Mouse (Mus musculus) hindbrain, embryonic 13.5 days (tissue): ENCODE measurements around the gene Nr0b2. TPM values are rescaled to one million over a fixed set of nuclear protein-coding genes. Genes with fewer than 3 reads are reported as not detected.
"Not testable (repeated sequence)": the region's sequence is repeated elsewhere in the genome, so short reads cannot be mapped to it uniquely, and the experiment has no call there.

Source experiments
- ATAC-seq: fragments of 200-750 bp; cut with Nextera tagmentation; 2 replicates; pipeline ENCODE4 v1.8.0; 2017; ENCODE audit warnings: moderate TSS enrichment; ENCODE audit not compliant: low FRiP score
- H3K27ac ChIP-seq: fragments of 300-500 bp; sonication (generic); 2 replicates; pipeline ENCODE4 v1.5.1; 2015; ENCODE audit warnings: inconsistent platforms, mild to moderate bottlenecking, moderate library complexity
- H3K27me3 ChIP-seq: fragments of 300-500 bp; sonication (generic); 2 replicates; pipeline ENCODE4 v1.6.1; 2015; ENCODE audit warnings: mild to moderate bottlenecking, inconsistent platforms
- H3K36me3 ChIP-seq: fragments of 300-500 bp; sonication (generic); 2 replicates; pipeline ENCODE4 v1.6.1; 2015; ENCODE audit warnings: mild to moderate bottlenecking, inconsistent platforms
- H3K4me1 ChIP-seq: fragments of 300-500 bp; sonication (generic); replicated peaks from 2 replicates; pipeline ENCODE4 v1.6.1; 2015; ENCODE audit warnings: inconsistent platforms
- H3K4me2 ChIP-seq: fragments of 300-500 bp; sonication (generic); 2 replicates; pipeline ENCODE4 v1.6.1; 2015; ENCODE audit warnings: inconsistent platforms, mild to moderate bottlenecking, moderate library complexity
- H3K4me3 ChIP-seq: fragments of 300-500 bp; sonication (generic); 2 replicates; pipeline ENCODE4 v1.5.1; 2015; ENCODE audit warnings: mild to moderate bottlenecking, inconsistent platforms
- H3K9ac ChIP-seq: fragments of 300-500 bp; sonication (generic); 2 replicates; pipeline ENCODE4 v1.6.1; 2015; ENCODE audit warnings: mild to moderate bottlenecking, inconsistent platforms
- H3K9me3 ChIP-seq: fragments of 300-500 bp; sonication (generic); 2 replicates; pipeline ENCODE4 v1.6.1; 2016; ENCODE audit warnings: inconsistent platforms
- WGBS: fragments of 180-500 bp; shearing (Covaris S2); methylation state at CpG from one replicate; pipeline ENCODE4 v1.1.7; 2015; 5-methylcytosine and 5-hydroxymethylcytosine counted together
- polyA plus RNA-seq: library from polyadenylated mRNA; unstranded; fragments of >200 nt; fragmentation: Nextera tagmentation; extraction: Ambion mirVana; gene quantifications from 2 replicates; pipeline ENCODE4 v1.2.1, GENCODE M21; 2015

Gene Nr0b2
- polyA plus RNA-seq: not detected in 2 replicates

DNA sequence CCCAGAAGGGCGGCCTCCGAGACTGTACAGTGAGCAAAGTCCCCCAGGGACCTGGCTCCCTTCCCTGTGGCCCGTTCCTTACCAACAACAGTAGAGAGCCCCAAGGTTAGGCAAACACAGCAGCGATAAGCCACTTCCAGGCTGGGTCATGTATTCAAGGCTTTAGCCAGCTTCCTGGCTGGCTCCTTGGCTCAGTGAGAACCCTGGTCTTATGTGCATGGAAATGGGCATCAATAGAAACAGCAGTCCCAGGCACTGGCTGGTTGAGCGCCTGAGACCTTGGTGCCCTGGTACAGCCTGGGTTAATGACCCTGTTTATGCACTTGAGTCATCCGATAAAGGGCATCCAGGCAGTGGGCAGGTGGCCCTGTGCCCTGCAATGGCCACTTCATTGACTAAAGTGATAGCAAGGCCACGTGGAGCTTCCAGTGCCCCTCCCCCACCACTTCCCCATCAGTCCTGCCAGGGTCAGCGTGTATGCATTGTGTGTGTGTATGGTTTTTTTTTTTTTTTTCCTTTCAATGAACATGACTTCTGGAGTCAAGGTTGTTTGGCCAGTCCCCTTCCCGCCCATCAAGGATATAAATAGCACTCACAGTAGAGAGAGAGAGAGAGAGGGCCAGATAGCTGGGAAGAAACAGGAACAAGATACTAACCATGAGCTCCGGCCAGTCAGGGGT is at the start of gene Nr0b2:
Gene Nr0b2 (plus strand): TSS at position 609 of the 680 bp plus-strand sequence.
- H3K27ac ChIP-seq: no peak within 1 kb of the TSS
- 73% methylated on average over 10 of the region's 10 CpGs for WGBS
- H3K9me3 ChIP-seq: no peaks in the 10 kb centered on the region
- no peaks in the 10 kb centered on the region for H3K4me1 ChIP-seq
- H3K9ac ChIP-seq: no peak within 1 kb of the TSS
- H3K4me3 ChIP-seq: no peak within 1 kb of the TSS
- no peak for ATAC-seq
- H3K27me3 ChIP-seq: peaks cover 20% of the 10 kb centered on the region; the same call in 1 of the 2 replicates
- no peaks in the 10 kb centered on the region for H3K36me3 ChIP-seq
- no peak within 1 kb of the TSS for H3K4me2 ChIP-seq

DNA sequence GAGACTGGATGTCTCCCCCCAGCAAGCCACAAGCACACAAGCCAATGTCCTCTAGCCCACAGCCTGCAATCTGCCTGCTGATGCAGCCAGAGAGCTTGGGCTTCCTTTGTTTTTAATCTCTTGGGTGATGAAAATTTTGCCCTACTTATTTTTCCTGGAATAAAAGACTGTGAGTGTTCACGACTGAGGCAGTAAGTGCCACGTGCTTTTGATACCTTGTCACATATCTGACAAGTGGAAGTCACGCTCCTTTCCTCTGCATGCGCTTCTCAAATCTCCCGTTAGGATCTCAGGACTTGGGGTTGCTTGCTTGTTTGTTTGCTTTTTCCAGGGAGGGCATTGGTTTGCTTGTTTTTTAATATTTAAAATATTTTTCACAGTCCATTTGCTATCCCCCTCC is 48.9 kb upstream of the Nr0b2 start:
- 61% methylated on average over 5 of the region's 5 CpGs for WGBS
- no peaks in the 10 kb centered on the region for H3K9me3 ChIP-seq
- H3K4me1 ChIP-seq: peaks cover under 1% of the 10 kb centered on the region; the same call in 1 of the 2 replicates
- H3K4me2 ChIP-seq: no peak overlapping the region
- no peak overlapping the region for H3K4me3 ChIP-seq
- ATAC-seq: no peak
- H3K27ac ChIP-seq: no peak overlapping the region
- no peaks in the 10 kb centered on the region for H3K36me3 ChIP-seq
- H3K9ac ChIP-seq: no peak overlapping the region
- H3K27me3 ChIP-seq: peaks cover 78% of the 10 kb centered on the region

DNA sequence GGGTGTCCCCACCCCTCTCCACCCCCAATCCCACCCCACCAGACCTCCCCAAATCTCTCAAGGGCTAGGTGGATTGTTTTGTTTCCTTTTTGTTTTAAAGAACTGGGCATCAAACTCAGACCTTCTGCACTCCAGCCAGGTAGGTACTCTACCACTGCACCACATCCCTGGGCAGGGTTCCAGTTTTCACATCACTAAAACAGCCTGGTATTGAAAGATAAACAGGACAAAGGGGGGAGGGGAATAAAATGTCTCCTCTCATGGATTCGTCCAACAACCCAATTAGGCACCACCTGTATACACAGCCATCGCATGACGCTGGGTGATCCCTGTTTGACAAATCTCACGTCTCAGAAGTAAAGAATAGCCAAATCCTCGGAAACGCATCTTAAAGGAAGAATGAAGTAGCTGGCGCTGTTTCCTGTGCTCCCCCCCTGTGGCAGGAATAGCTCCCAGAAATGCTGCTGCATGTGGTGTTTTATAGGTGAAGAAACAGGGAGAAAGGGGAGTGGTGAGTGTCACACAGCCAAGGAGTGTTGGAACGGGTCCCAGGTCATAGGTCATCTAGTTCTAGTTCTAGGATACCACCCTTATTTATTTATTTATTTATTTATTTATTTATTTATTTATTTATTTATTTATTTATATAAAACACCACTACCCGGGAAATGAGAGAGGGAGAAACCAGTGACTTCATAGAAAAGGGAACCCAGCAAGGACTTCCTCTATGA is 48.3 kb upstream of the Nr0b2 start:
- no peak overlapping the region for H3K4me2 ChIP-seq
- H3K4me3 ChIP-seq: no peak overlapping the region
- no peaks in the 10 kb centered on the region for H3K4me1 ChIP-seq
- H3K9me3 ChIP-seq: no peaks in the 10 kb centered on the region
- H3K27ac ChIP-seq: no peak overlapping the region
- no peaks in the 10 kb centered on the region for H3K36me3 ChIP-seq
- H3K9ac ChIP-seq: no peak overlapping the region
- 74% methylated on average over 9 of the region's 9 CpGs for WGBS
- H3K27me3 ChIP-seq: peaks cover 72% of the 10 kb centered on the region
- ATAC-seq: no peak

DNA sequence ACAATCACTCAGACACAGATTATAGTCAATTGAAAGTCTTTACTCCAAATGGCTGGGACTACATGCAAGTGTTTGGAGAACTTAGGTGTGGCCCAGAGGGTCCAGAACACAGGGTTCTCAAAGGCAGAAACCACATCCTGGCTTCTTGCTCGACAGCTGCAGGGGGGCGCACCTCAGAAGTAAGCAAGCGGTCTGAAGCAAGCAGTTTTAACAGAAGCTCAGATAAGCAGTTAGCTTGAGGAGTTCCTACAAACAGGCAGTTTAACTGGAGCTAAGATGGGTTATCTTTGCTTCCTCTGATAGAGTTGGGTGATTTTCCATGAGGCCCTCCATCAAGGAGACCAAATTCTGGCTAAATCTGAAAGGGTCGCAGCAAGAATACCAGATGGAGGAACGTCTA is 46.6 kb upstream of the Nr0b2 start:
- Histone ChIP-seq H3K9ac (no peak overlapping the region), H3K4me2 (no peak overlapping the region), H3K27ac (no peak overlapping the region), H3K4me1 (no peaks in the 10 kb centered on the region), H3K27me3 (peaks cover 55% of the 10 kb centered on the region), H3K9me3 (no peaks in the 10 kb centered on the region), H3K4me3 (no peak overlapping the region), H3K36me3 (no peaks in the 10 kb centered on the region)
- 79% methylated on average over 5 of the region's 5 CpGs for WGBS
- no peak for ATAC-seq

DNA sequence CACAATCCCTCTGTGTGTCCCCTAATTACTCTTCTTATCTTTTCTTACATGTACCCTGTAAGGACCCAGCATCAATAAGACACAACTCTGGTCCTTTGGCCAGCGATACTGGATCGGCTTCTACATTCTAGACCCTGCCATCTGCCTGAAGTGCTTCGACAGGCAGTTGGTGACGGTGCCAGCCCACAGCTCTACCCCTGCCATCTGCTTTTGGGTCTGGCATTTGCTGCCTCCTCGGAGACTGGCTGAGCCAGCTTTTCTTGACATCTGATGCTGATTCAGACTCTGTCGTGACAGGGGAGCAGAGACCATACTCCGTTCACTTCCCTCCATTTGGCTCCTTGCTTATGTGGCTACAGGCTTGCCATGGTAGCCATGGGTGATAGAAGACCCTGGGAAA is 44.2 kb upstream of the Nr0b2 start:
- no peak overlapping the region for H3K4me3 ChIP-seq
- H3K36me3 ChIP-seq: no peaks in the 10 kb centered on the region
- no peak overlapping the region for H3K4me2 ChIP-seq
- WGBS: 77% methylated on average over 7 of the region's 7 CpGs
- H3K9me3 ChIP-seq: no peaks in the 10 kb centered on the region
- no peak overlapping the region for H3K27ac ChIP-seq
- no peaks in the 10 kb centered on the region for H3K4me1 ChIP-seq
- peaks cover 39% of the 10 kb centered on the region for H3K27me3 ChIP-seq
- ATAC-seq: no peak
- H3K9ac ChIP-seq: no peak overlapping the region

DNA sequence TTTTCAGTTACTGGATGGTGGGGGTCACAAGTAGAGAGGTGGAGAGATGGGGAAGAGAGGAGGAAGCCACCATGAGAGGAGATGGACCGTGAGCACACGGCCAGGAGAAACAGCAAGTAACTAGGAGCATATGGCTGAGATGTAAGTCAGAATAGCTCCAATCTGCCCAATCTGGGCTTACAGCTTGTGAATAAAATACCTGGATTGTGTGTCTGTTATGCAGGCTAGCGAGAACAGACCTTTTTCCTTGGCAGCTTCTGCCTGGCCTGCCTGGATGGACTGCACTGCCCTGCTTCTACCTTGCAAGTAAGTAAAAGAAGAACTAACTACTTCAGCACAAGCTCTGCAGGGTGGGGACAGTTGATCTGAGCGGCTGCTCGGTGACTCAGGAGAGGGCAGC is 42.1 kb upstream of the Nr0b2 start:
- no peak overlapping the region for H3K9ac ChIP-seq
- no peaks in the 10 kb centered on the region for H3K9me3 ChIP-seq
- no peak overlapping the region for H3K4me2 ChIP-seq
- no peaks in the 10 kb centered on the region for H3K36me3 ChIP-seq
- no peak overlapping the region for H3K27ac ChIP-seq
- no peaks in the 10 kb centered on the region for H3K4me1 ChIP-seq
- peaks cover 33% of the 10 kb centered on the region for H3K27me3 ChIP-seq
- WGBS: 82% methylated on average over 5 of the region's 5 CpGs
- no peak overlapping the region for H3K4me3 ChIP-seq
- no peak for ATAC-seq

DNA sequence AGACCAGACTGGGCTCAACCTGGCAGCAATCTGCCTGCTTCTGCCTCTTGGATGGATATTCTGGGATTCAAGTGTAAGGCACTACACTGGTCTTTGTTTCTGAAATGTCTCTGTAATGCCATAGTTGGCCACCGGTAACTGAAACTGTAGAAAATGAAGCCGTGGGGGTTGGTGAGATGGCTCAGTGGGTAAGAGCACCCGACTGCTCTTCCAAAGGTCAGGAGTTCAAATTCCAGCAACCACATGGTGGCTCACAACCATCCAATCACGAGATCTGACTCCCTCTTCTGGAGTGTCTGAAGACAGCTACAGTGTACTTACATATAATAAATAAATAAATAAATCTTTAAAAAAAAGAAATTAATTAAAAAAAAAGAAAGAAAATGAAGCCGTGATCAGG is 40.7 kb upstream of the Nr0b2 start:
- H3K27ac ChIP-seq, H3K4me2 ChIP-seq, H3K9ac ChIP-seq, H3K9me3 ChIP-seq, ATAC-seq, H3K4me3 ChIP-seq, H3K4me1 ChIP-seq, H3K36me3 ChIP-seq: not testable (repeated sequence)
- H3K27me3 ChIP-seq: peaks cover 33% of the 10 kb centered on the region
- WGBS: 59% methylated on average over 5 of the region's 5 CpGs

DNA sequence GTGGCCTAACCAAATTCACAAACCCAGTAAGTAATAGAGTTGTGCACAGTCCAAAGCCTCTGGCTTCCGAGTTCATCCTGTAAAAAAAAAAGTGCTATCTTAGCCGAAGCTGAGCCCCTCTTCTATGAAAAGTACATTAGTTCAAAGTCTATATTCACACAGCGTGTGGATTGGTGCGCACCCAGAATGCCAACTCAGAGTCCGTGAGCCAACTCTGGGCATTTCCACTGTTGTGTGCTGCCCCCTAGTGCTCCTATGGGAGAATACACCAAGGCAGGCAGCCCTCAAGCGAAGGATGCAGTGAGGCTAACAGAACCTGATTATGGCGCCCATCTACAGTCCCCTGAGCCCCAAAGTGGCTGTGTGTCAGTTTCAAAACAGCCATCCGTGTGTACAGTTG is 40.2 kb upstream of the Nr0b2 start:
- Histone ChIP-seq H3K9me3 (no peaks in the 10 kb centered on the region), H3K27me3 (peaks cover 36% of the 10 kb centered on the region), H3K9ac (no peak overlapping the region), H3K27ac (no peak overlapping the region), H3K4me2 (no peak overlapping the region), H3K36me3 (no peaks in the 10 kb centered on the region), H3K4me1 (no peaks in the 10 kb centered on the region), H3K4me3 (no peak overlapping the region)
- no peak for ATAC-seq
- 14% methylated on average over 8 of the region's 8 CpGs for WGBS

DNA sequence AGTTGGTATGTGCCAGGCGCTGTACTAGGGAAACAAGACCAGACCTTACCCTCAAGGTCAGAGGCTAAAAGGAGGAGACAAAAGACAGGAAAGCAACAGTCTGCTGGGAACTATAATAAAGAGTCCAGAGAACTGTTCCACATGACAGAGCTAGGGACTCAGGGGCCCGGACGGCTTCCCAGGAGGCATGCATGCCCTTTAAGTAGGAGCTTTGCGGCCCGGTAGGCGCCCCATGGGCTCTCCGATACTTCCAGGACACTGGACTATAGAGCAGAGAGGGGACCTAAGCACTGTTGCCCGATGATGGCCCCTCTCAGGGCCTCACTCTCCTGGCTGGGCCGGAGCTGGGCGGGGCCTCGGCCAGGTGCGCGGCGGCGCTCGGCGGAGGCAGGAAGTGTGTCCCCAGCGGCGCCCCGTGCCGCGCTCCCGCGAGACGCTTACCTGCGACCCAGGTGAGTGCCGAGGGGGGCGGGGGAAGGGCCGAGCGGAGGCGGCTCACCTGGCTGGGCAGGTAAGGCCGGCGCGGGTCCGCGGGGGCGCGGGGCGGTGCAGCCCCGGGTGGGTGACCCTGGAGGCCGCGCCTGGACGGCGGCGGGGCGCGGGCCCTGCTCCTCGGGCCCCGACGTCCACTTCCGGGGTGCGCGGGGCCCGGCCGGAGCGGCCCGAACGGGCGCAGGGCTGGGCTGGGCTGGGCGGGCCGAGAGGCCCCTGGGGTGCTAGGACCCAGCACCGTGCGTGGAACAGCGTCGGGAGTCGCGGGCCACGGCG is 34.4 kb upstream of the Nr0b2 start, which contains the start of gene Kdf1:
Gene Kdf1 (plus strand): TSS at position 363 of the 768 bp plus-strand sequence.
- Histone ChIP-seq H3K4me2 (peak within 1 kb of the TSS; percentile 47), H3K9me3 (no peaks in the 10 kb centered on the region), H3K27ac (no peak within 1 kb of the TSS), H3K4me1 (peaks cover 8% of the 10 kb centered on the region), H3K4me3 (peak within 1 kb of the TSS; percentile 36), H3K9ac (peak within 1 kb of the TSS; percentile 35; the same call in 1 of the 2 replicates), H3K36me3 (no peaks in the 10 kb centered on the region), H3K27me3 (peaks cover 67% of the 10 kb centered on the region)
- 5% methylated on average over 60 of the region's 69 CpGs for WGBS
- no peak for ATAC-seq

DNA sequence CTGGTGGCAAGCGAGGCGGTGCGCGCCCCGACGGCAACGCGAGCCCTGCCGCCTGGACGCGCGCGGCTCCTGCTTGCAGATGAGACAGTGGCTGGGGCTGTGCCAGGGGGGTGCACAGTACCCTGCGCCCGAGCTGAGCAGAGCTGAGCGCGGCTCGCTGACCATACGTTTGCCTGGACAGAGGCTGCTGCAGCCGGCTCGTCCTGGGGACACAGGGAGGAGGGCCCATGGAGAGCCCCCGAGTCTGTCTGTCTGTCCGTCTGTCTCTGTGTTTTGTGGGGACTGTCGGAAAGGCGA is 33.9 kb upstream of the Nr0b2 start:
- no peak for ATAC-seq
- Histone ChIP-seq H3K27me3 (peaks cover 67% of the 10 kb centered on the region), H3K36me3 (no peaks in the 10 kb centered on the region), H3K4me1 (peaks cover 8% of the 10 kb centered on the region), H3K9ac (peak overlapping the region; percentile 35; the same call in 1 of the 2 replicates), H3K4me3 (peak overlapping the region; percentile 36), H3K27ac (no peak overlapping the region), H3K9me3 (no peaks in the 10 kb centered on the region), H3K4me2 (peak overlapping the region; percentile 47)
- WGBS: 6% methylated on average over 25 of the region's 25 CpGs

DNA sequence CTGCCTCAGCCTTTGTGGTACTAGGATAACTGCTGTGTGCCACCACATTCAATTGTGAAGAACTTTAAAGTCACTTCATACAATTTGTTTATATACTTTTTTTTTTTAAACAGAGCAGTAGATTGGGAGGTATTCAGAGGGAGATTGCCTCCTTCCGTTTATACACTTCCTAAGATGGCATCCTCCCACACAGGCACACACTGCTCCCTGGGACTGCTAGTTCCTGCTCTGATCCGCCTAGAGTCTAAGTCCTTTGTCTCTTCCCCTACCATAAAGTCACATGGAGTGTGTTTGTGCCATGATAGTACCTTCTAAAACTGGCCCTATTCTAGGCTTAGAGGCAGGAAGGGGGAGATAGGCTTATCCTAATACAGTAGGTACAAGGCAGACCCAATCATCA is 31.7 kb upstream of the Nr0b2 start:
- H3K4me3 ChIP-seq: no peak overlapping the region
- peaks cover 3% of the 10 kb centered on the region; the same call in 1 of the 2 replicates for H3K36me3 ChIP-seq
- no peak overlapping the region for H3K9ac ChIP-seq
- H3K9me3 ChIP-seq: no peaks in the 10 kb centered on the region
- H3K4me1 ChIP-seq: peaks cover 8% of the 10 kb centered on the region
- no peak for ATAC-seq
- 82% methylated on average over 2 of the region's 2 CpGs for WGBS
- peaks cover 52% of the 10 kb centered on the region for H3K27me3 ChIP-seq
- no peak overlapping the region for H3K27ac ChIP-seq
- H3K4me2 ChIP-seq: no peak overlapping the region

DNA sequence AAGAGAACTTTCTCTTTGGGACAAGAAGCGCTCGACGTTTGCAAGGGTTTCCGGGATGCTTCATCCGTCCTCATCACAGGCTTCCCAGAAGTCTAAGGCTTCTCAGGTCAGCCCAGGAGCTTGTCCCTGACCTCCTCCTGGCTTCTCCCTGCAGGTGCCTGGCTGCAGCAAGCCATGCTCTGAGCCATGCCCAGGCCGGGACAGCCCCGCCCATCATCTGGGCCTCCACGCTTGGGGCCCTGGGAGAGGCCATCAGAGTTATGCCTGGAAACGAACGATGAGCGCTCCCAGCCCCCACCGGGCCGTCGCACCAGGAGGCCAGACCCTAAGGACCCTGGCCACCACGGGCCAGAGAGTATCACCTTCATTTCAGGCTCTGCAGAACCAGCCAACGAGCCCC is 25.4 kb upstream of the Nr0b2 start:
- Histone ChIP-seq H3K4me1 (no peaks in the 10 kb centered on the region), H3K4me2 (no peak overlapping the region), H3K27ac (no peak overlapping the region), H3K27me3 (no peaks in the 10 kb centered on the region), H3K4me3 (no peak overlapping the region), H3K9ac (no peak overlapping the region), H3K9me3 (no peaks in the 10 kb centered on the region), H3K36me3 (peaks cover 53% of the 10 kb centered on the region)
- 82% methylated on average over 16 of the region's 16 CpGs for WGBS
- no peak for ATAC-seq
